Mouse (Mus musculus): ENCODE data around the gene Psg16.

DNA sequence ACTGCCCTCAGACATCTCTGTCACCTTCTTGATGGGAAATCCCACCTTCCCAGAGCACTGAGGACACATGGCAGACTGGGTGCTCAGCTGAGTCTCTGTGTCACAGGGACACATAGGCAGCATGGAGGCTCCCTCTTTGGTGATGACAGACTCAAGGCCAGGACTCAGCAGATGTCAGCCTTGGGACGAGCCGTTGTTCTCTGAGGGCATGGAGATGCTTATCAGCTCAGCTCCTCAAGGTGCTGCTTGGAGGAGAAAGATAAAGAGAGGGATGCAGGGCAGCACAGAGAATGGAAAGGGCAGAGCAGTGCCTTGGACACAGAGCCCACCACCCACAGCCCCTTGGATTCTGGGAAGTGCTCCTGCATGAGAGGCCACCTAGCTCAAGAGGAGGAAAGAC, 76.1 kb downstream of the Psg16 start, which contains the start of gene Ceacam3:
- no peak for TF ChIP-seq CTCF (conservative IDR thresholded peaks at IDR 0.05 in 1 of 2, IDR thresholded peaks at IDR 0.05 in 1 of 2; ENCODE audit: low read depth in 2 of 2, low read length in 2 of 2)
- no peak for TF ChIP-seq POLR2A (IDR thresholded peaks at IDR 0.05; ENCODE audit: low read depth, low read length)
- TF ChIP-seq EP300 (IDR thresholded peaks at IDR 0.05; ENCODE audit: low read length): no peak
- no peak for TF ChIP-seq KAT2A (IDR thresholded peaks at IDR 0.05; ENCODE audit: insufficient replicate concordance, low read length)
- no peak for TF ChIP-seq CHD1 (IDR thresholded peaks at IDR 0.05; ENCODE audit: low read depth, low read length)
- TF ChIP-seq HCFC1 (IDR thresholded peaks at IDR 0.05; ENCODE audit: low read depth, low read length): no peak
- no peak for TF ChIP-seq E2F4 (IDR thresholded peaks at IDR 0.05; ENCODE audit: insufficient replicate concordance, low read depth, low read length)
